Mouse (Mus musculus): ENCODE results near the gene Aldh6a1. TPM values are rescaled to one million over a fixed set of nuclear protein-coding genes. Genes with fewer than 3 reads are reported as not detected.

Aldh6a1 gene
- polyA plus RNA-seq, 1 experiment from 2014 or later, result 60.5 TPM

DNA sequence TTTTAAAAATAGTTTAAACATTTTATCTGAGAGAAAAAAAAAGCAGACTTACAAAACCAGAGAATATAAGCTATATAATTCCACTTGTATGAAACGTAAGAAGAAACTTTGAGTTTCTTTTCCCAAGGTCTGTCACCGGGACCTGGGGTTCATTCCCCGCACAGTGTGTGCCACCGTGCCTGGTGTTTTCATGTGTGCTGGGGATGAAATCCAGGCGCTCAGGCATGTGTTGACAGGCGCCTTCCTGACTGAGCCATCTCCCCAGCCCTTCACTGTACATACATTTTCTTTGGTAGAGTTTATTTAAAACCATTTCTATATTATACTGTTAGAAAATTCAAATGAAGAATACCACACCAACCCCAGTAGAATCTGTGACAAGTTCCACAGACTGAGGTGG, 60.5 kb downstream of the Aldh6a1 start:
- H3K36me3 ChIP-seq (ENCODE audit: control insufficient read depth, insufficient read depth, low read length), result peaks cover 14% of the 10 kb centered on the region; the same call in 1 of the 2 replicates
- H3K4me1 ChIP-seq (ENCODE audit: control insufficient read depth in 2 of 2, insufficient read depth in 2 of 2, low read length in 2 of 2), result peaks cover 9 to 13% of the 10 kb centered on the region in 2 experiments
- no peak overlapping the region for H3K4me3 ChIP-seq (ENCODE audit: control insufficient read depth in 1 of 2, insufficient read depth in 1 of 2, low read depth in 1 of 2, low read length in 2 of 2)
- H3K4me2 ChIP-seq (ENCODE audit: low read length), result no peak overlapping the region
- H3K9me3 ChIP-seq (ENCODE audit: control insufficient read depth, low read length), result no peaks in the 10 kb centered on the region
- H3K9ac ChIP-seq (ENCODE audit: low read length), result no peak overlapping the region
- peak overlapping the region; percentile 30 to 48; a peak in 2 of 4 replicates for H3K27ac ChIP-seq (replicated peaks in 1 of 2; ENCODE audit: control insufficient read depth in 1 of 2, insufficient read depth in 1 of 2, low read depth in 2 of 2, low read length in 2 of 2)
- 12% methylated on average over 6 of the region's 6 CpGs for WGBS
- peak; percentile 64; the same call in 1 of the 2 replicates for ATAC-seq (ENCODE audit: insufficient number of reproducible peaks, insufficient read depth, low FRiP score, low read depth)
- H3K27me3 ChIP-seq (ENCODE audit: control insufficient read depth, insufficient read depth, low read length), result no peaks in the 10 kb centered on the region

DNA sequence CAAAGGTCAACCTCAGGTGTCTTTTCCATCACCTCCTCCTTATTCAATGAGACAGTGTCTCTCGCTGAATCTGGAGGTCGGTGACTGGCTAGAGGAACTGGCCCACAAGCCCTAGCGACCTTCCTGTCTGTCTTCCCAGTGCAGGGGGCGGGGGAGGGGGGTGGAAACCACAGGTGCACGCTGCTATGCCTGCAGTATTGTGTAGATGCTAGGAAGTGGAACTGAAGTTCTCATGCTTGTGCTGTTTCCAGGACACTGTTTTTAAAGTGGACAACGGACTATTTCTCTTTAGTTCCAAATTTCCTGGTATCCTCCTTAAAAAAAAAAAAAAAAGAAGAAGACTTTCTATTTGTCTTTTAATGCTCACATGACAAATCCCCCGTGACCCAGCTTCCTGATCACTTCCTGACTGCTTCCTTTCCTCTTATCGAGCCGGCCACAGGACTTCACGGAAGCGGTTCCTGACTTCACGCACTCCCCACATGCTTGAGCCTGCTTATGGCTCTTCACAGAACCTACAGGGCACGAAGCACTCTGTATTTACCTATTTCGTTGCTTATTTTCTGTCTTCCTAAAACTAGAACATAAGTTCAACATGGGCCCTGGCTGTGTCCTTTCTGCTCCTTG, 61.9 kb downstream of the Aldh6a1 start:
- Histone ChIP-seq H3K9ac (ENCODE audit: low read length) (no peak overlapping the region), H3K36me3 (ENCODE audit: control insufficient read depth, insufficient read depth, low read length) (0 out of 2 replicates have a peak, but pooled peaks cover 11% of the 10 kb centered on the region), H3K27ac (replicated peaks in 1 of 2; ENCODE audit: control insufficient read depth in 1 of 2, insufficient read depth in 1 of 2, low read depth in 2 of 2, low read length in 2 of 2) (no peak overlapping the region), H3K27me3 (ENCODE audit: control insufficient read depth, insufficient read depth, low read length) (no peaks in the 10 kb centered on the region), H3K4me1 (ENCODE audit: control insufficient read depth in 2 of 2, insufficient read depth in 2 of 2, low read length in 2 of 2) (peaks cover 22 to 28% of the 10 kb centered on the region in 2 experiments), H3K4me2 (ENCODE audit: low read length) (0 out of 2 replicates have a peak overlapping the region, but pooled peaks have one; percentile 5), H3K4me3 (ENCODE audit: control insufficient read depth in 1 of 2, insufficient read depth in 1 of 2, low read depth in 1 of 2, low read length in 2 of 2) (no peak overlapping the region), H3K9me3 (ENCODE audit: control insufficient read depth, low read length) (no peaks in the 10 kb centered on the region)
- 63% methylated on average over 14 of the region's 14 CpGs for WGBS
- no peak for ATAC-seq (ENCODE audit: insufficient number of reproducible peaks, insufficient read depth, low FRiP score, low read depth)

DNA sequence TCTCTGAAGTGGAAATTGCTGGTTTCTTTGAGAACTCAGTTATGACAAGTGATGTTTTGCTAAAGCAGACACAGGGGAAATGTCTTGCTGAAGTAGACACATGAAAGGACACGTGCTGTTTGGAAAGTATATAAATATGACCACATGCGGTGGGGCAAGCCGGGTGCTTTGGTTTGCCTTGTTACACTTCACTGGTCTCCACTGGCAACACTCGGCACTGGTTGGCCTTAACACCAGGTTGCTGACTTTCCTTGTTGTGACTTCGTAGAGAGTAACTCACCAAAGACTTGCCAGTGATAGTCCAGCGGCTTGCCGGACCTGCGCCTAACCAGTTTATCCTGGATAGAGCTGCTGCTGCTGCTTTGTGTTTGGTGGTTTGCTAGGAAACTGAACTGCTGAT, 62.7 kb downstream of the Aldh6a1 start:
- Histone ChIP-seq H3K27ac (replicated peaks in 1 of 2; ENCODE audit: control insufficient read depth in 1 of 2, insufficient read depth in 1 of 2, low read depth in 2 of 2, low read length in 2 of 2) (no peak overlapping the region), H3K9me3 (ENCODE audit: control insufficient read depth, low read length) (no peaks in the 10 kb centered on the region), H3K4me1 (ENCODE audit: control insufficient read depth in 2 of 2, insufficient read depth in 2 of 2, low read length in 2 of 2) (peaks cover 26 to 33% of the 10 kb centered on the region in 2 experiments), H3K4me3 (ENCODE audit: control insufficient read depth in 1 of 2, insufficient read depth in 1 of 2, low read depth in 1 of 2, low read length in 2 of 2) (no peak overlapping the region), H3K27me3 (ENCODE audit: control insufficient read depth, insufficient read depth, low read length) (no peaks in the 10 kb centered on the region), H3K36me3 (ENCODE audit: control insufficient read depth, insufficient read depth, low read length) (0 out of 2 replicates have a peak, but pooled peaks cover 8% of the 10 kb centered on the region), H3K9ac (ENCODE audit: low read length) (no peak overlapping the region), H3K4me2 (ENCODE audit: low read length) (no peak overlapping the region)
- WGBS, result 86% methylated on average over 8 of the region's 8 CpGs
- no peak for ATAC-seq (ENCODE audit: insufficient number of reproducible peaks, insufficient read depth, low FRiP score, low read depth)

DNA sequence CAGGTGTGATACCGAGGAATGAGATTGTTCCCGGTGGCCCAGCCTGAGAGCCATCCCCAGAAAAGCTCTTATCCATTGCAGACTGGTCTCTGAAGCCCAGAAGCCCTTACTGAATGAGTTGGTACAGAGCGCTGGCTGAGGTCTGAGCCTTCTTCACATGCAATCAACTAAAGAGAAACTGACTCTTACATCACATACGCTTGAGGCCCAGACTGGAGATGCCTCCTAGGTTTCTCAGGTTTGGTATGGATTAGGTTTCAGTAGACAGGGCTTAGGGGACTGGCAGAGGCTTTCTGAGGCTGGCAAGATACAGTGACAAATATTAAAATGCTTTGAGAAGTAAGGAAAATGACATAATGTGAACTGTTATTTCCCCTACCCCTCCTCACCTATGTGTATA, 65.4 kb downstream of the Aldh6a1 start:
- H3K4me2 ChIP-seq (ENCODE audit: low read length), result no peak overlapping the region
- no peak overlapping the region for H3K4me3 ChIP-seq (ENCODE audit: control insufficient read depth in 1 of 2, insufficient read depth in 1 of 2, low read depth in 1 of 2, low read length in 2 of 2)
- no peaks in the 10 kb centered on the region for H3K27me3 ChIP-seq (ENCODE audit: control insufficient read depth, insufficient read depth, low read length)
- no peaks in the 10 kb centered on the region for H3K9me3 ChIP-seq (ENCODE audit: control insufficient read depth, low read length)
- 0 out of 2 replicates have a peak, but pooled peaks cover 5% of the 10 kb centered on the region for H3K36me3 ChIP-seq (ENCODE audit: control insufficient read depth, insufficient read depth, low read length)
- H3K27ac ChIP-seq (replicated peaks in 1 of 2; ENCODE audit: control insufficient read depth in 1 of 2, insufficient read depth in 1 of 2, low read depth in 2 of 2, low read length in 2 of 2), result peak overlapping the region; percentile 87 to 92
- H3K9ac ChIP-seq (ENCODE audit: low read length), result 0 out of 2 replicates have a peak overlapping the region, but pooled peaks have one; percentile 32
- 83% methylated on average over 4 of the region's 4 CpGs for WGBS
- ATAC-seq (ENCODE audit: insufficient number of reproducible peaks, insufficient read depth, low FRiP score, low read depth), result no peak
- peaks cover 33 to 37% of the 10 kb centered on the region in 2 experiments for H3K4me1 ChIP-seq (ENCODE audit: control insufficient read depth in 2 of 2, insufficient read depth in 2 of 2, low read length in 2 of 2)

DNA sequence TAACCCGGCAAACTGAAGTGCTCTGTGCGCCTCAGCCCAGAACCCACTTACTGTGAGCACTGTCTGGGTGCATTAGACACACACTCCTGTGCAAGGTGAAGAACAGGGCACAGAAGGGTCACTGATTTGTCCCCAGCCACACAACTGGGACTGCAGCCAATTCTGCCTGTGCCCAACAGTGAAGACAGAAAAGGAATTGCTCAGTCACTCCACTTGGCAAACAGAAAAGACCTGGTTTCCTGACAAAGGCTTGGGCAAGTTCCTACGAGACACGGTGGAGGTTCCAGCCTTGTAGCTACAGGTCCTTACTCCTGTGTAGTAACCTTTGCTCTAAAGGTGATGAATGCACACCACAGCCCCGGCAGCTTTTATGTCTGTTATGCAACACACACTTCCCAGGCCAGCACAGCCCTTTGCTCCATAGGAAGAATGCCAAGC, 66.1 kb downstream of the Aldh6a1 start:
- peak overlapping the region; percentile 32; the same call in 1 of the 2 replicates for H3K4me2 ChIP-seq (ENCODE audit: low read length)
- H3K9ac ChIP-seq (ENCODE audit: low read length), result peak overlapping the region; percentile 32; the same call in 1 of the 2 replicates
- peak; percentile 81 for ATAC-seq (ENCODE audit: insufficient number of reproducible peaks, insufficient read depth, low FRiP score, low read depth)

DNA sequence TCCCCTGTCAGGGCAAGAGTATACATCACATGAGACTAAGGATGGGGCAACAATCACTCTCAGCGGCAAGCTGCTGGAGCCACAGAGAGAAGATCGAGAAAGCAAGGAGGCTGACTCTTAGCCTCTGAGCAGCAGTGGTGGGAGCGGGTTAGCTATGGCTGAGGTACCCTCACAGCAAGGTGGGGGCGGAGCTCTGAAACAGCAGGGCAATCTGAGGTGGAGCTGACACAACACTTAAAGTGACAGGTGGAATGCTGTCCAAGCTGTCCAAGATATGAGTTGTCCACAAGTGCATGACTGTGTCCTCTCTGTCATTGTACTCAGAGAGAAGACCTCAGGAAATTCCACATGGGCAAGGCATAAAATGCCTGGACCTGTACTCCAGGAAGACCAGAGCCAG, 68.4 kb downstream of the Aldh6a1 start:
- Histone ChIP-seq H3K4me2 (ENCODE audit: low read length) (peak overlapping the region; percentile 47), H3K4me1 (ENCODE audit: control insufficient read depth in 2 of 2, insufficient read depth in 2 of 2, low read length in 2 of 2) (peaks cover 28 to 35% of the 10 kb centered on the region in 2 experiments), H3K9ac (ENCODE audit: low read length) (peak overlapping the region; percentile 44; the same call in 1 of the 2 replicates), H3K9me3 (ENCODE audit: control insufficient read depth, low read length) (no peaks in the 10 kb centered on the region), H3K36me3 (ENCODE audit: control insufficient read depth, insufficient read depth, low read length) (peaks cover 31% of the 10 kb centered on the region), H3K4me3 (ENCODE audit: control insufficient read depth in 1 of 2, insufficient read depth in 1 of 2, low read depth in 1 of 2, low read length in 2 of 2) (peak overlapping the region; percentile 27 to 44), H3K27me3 (ENCODE audit: control insufficient read depth, insufficient read depth, low read length) (no peaks in the 10 kb centered on the region), H3K27ac (replicated peaks in 1 of 2; ENCODE audit: control insufficient read depth in 1 of 2, insufficient read depth in 1 of 2, low read depth in 2 of 2, low read length in 2 of 2) (peak overlapping the region; percentile 77 to 78)
- peak; percentile 72; the same call in 1 of the 2 replicates for ATAC-seq (ENCODE audit: insufficient number of reproducible peaks, insufficient read depth, low FRiP score, low read depth)
- WGBS, result 31% methylated on average over 4 of the region's 4 CpGs

More for the DNA sequence above, 66.1 kb downstream of the Aldh6a1 start:
- 13% methylated on average over 5 of the region's 5 CpGs for WGBS
- H3K36me3 ChIP-seq (ENCODE audit: control insufficient read depth, insufficient read depth, low read length), result peaks cover 10% of the 10 kb centered on the region
- H3K4me3 ChIP-seq (ENCODE audit: control insufficient read depth in 1 of 2, insufficient read depth in 1 of 2, low read depth in 1 of 2, low read length in 2 of 2), result no peak overlapping the region
- no peaks in the 10 kb centered on the region for H3K9me3 ChIP-seq (ENCODE audit: control insufficient read depth, low read length)
- peaks cover 29 to 35% of the 10 kb centered on the region in 2 experiments for H3K4me1 ChIP-seq (ENCODE audit: control insufficient read depth in 2 of 2, insufficient read depth in 2 of 2, low read length in 2 of 2)
- peak overlapping the region; percentile 87 to 92 for H3K27ac ChIP-seq (replicated peaks in 1 of 2; ENCODE audit: control insufficient read depth in 1 of 2, insufficient read depth in 1 of 2, low read depth in 2 of 2, low read length in 2 of 2)
- H3K27me3 ChIP-seq (ENCODE audit: control insufficient read depth, insufficient read depth, low read length), result no peaks in the 10 kb centered on the region
